Mouse (Mus musculus): ENCODE data around the gene Clec1a.
"Not testable (repeated sequence)": the region's sequence is repeated elsewhere in the genome, so short reads cannot be mapped to it uniquely, and the experiment has no call there.

Clec1a gene

GRCm38 (mm10) chr6:129451411-129452039 lies at the start of gene Clec1a:
Clec1a (minus strand) TSS chr6:129452000.
- peak; percentile 73 for DNase-seq

GRCm38 (mm10) chr6:129499516-129499915 lies 47.7 kb upstream of the Clec1a start:
- DNase-seq, result not testable (repeated sequence)

- DNase-seq, result no peak
These were observed 45.8 kb upstream of the Clec1a start for GRCm38 (mm10) chr6:129497345-129498218.

GRCm38 (mm10) chr6:129494924-129495323 lies 43.1 kb upstream of the Clec1a start:
- DNase-seq, result no peak

- no peak for DNase-seq
These were observed 28.5 kb upstream of the Clec1a start for GRCm38 (mm10) chr6:129480089-129480958.

- DNase-seq, result peak; percentile 22
These were observed 24.8 kb upstream of the Clec1a start for GRCm38 (mm10) chr6:129476404-129477126.

- DNase-seq, result no peak
These were observed 20.8 kb upstream of the Clec1a start for GRCm38 (mm10) chr6:129472627-129473026.

GRCm38 (mm10) chr6:129471386-129471785 lies 19.6 kb upstream of the Clec1a start:
- no peak for DNase-seq

- no peak for DNase-seq
These were observed 2.1 kb downstream of the Clec1a start for GRCm38 (mm10) chr6:129449743-129450142.

GRCm38 (mm10) chr6:129438033-129438432 lies 13.8 kb downstream of the Clec1a start:
- DNase-seq, result no peak

- DNase-seq, result no peak
These were observed 15.8 kb downstream of the Clec1a start for GRCm38 (mm10) chr6:129436025-129436424.

GRCm38 (mm10) chr6:129434239-129434638 lies 17.6 kb downstream of the Clec1a start:
- no peak for DNase-seq

GRCm38 (mm10) chr6:129427281-129427680 lies 24.5 kb downstream of the Clec1a start:
- DNase-seq, result no peak

GRCm38 (mm10) chr6:129425812-129426211 lies 26.0 kb downstream of the Clec1a start:
- peak; percentile 44 for DNase-seq

GRCm38 (mm10) chr6:129425217-129425616 lies 26.6 kb downstream of the Clec1a start:
- DNase-seq, result no peak

- DNase-seq, result peak; percentile 81
These were observed 28.1 kb downstream of the Clec1a start for GRCm38 (mm10) chr6:129423734-129424072.

GRCm38 (mm10) chr6:129423040-129423733 lies 28.6 kb downstream of the Clec1a start:
- peak; percentile 70 for DNase-seq

GRCm38 (mm10) chr6:129422311-129422710 lies 29.5 kb downstream of the Clec1a start:
- no peak for DNase-seq

GRCm38 (mm10) chr6:129414177-129414576 lies 37.6 kb downstream of the Clec1a start:
- no peak for DNase-seq

- no peak for DNase-seq
These were observed 43.2 kb downstream of the Clec1a start, which contains the start of gene Clec9a for GRCm38 (mm10) chr6:129408562-129408961. Clec9a (plus strand) TSS chr6:129408862.

GRCm38 (mm10) chr6:129407324-129407723 lies 44.5 kb downstream of the Clec1a start:
- peak; percentile 13 for DNase-seq

- no peak for DNase-seq
These were observed 45.8 kb downstream of the Clec1a start for GRCm38 (mm10) chr6:129405999-129406398.

Measured in kidney, postnatal 10 days (tissue).